Mouse (Mus musculus) midbrain, postnatal 0 days (tissue): ENCODE measurements around the gene Klhl6. TPM values are rescaled to one million over a fixed set of nuclear protein-coding genes. Genes with fewer than 3 reads are reported as not detected.

Source experiments
- ATAC-seq: fragments of 200-750 bp; cut with Nextera tagmentation; 2 replicates; pipeline ENCODE4 v1.8.0; 2017; ENCODE audit warnings: moderate number of reproducible peaks, mild to moderate bottlenecking, moderate TSS enrichment, moderate library complexity; ENCODE audit not compliant: low FRiP score
- DNase-seq: peaks from one replicate; pipeline ENCODE4 v3.0.0-alpha.2; 2015; ENCODE audit warnings: low spot score
- H3K27ac ChIP-seq: fragments of 300-500 bp; sonication (generic); 2 replicates; pipeline ENCODE4 v1.5.1; 2014; ENCODE audit warnings: low read depth, mild to moderate bottlenecking, low read length, mixed read lengths
- H3K27me3 ChIP-seq: fragments of 300-500 bp; sonication (generic); 2 replicates; pipeline ENCODE4 v1.6.1; 2014; ENCODE audit warnings: low read length, control low read depth, mixed read lengths; ENCODE audit not compliant: insufficient read depth
- H3K36me3 ChIP-seq: fragments of 300-500 bp; sonication (generic); 2 replicates; pipeline ENCODE4 v1.6.1; 2014; ENCODE audit warnings: low read length, control low read depth, mixed read lengths; ENCODE audit not compliant: insufficient read depth
- H3K4me1 ChIP-seq: fragments of 300-500 bp; sonication (generic); 2 replicates; pipeline ENCODE4 v1.6.1; 2014; ENCODE audit warnings: mild to moderate bottlenecking, control low read depth, antibody characterized with exemption, low read length, mixed read lengths; ENCODE audit not compliant: insufficient read depth
- H3K4me2 ChIP-seq: fragments of 300-500 bp; sonication (generic); 2 replicates; pipeline ENCODE4 v1.6.1; 2014; ENCODE audit warnings: low read depth, mild to moderate bottlenecking, low read length, mixed read lengths; ENCODE audit not compliant: poor library complexity, severe bottlenecking
- H3K4me3 ChIP-seq: fragments of 300-500 bp; sonication (generic); 2 replicates; pipeline ENCODE4 v1.5.1; 2014; ENCODE audit warnings: low read depth, mild to moderate bottlenecking, low read length, moderate library complexity
- H3K9ac ChIP-seq: fragments of 300-500 bp; sonication (generic); replicated peaks from 2 replicates; pipeline ENCODE4 v1.6.1; 2014; ENCODE audit warnings: mild to moderate bottlenecking, low read length, moderate library complexity, mixed read lengths; ENCODE audit not compliant: poor library complexity, severe bottlenecking
- H3K9me3 ChIP-seq: fragments of 300-500 bp; sonication (generic); 2 replicates; pipeline ENCODE4 v1.6.1; 2016; ENCODE audit warnings: low read length, control low read depth
- CTCF ChIP-seq: IDR thresholded peaks from 2 replicates; pipeline ENCODE4 v1.5.1; 2016; ENCODE audit warnings: antibody characterized with exemption, mild to moderate bottlenecking
- WGBS: fragments of 180-500 bp; shearing (Covaris S2); extraction: QIAGEN DNeasy Blood & Tissue Kit; methylation state at CpG from one replicate; pipeline ENCODE4 v1.1.7; 2014; 5-methylcytosine and 5-hydroxymethylcytosine counted together
- polyA plus RNA-seq: library from polyadenylated mRNA; unstranded; fragments of >200 nt; fragmentation: Nextera tagmentation; extraction: Ambion mirVana; gene quantifications from 2 replicates; pipeline ENCODE4 v1.2.1, GENCODE M21; 2015
- total RNA-seq: library from RNA; depleted of rRNA; stranded (reverse); fragments of >200 nt; gene quantifications from 2 replicates; pipeline ENCODE4 v1.2.3, GENCODE M21; 2014

Klhl6 gene
- total and polyA plus RNA-seq, 2 experiments from 2014 or later, result 2.6 TPM

DNA sequence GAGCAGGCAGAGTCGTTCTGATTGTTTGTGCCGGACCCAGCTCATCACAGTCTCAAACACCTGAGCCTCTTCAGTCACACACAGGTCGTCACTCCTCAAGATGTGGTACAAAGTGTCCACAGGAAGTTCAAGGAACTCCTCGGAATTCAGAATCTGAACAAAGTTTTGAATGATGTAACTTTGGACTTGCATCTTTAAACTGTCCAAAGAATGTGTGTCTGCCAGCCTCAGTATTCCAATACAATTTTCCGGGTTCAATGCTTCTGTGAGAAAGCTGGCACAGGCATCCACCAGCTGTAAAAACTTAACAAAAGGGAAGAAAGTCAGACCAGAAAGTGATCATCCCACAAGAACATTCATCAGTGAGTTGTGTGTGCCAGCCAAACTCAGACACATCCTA lies 25.8 kb downstream of the Klhl6 start:
- DNase-seq, result no peak
- H3K9me3 ChIP-seq, result no peaks in the 10 kb centered on the region
- H3K4me2 ChIP-seq, result no peak overlapping the region
- no peak for TF ChIP-seq CTCF
- ATAC-seq, result no peak
- H3K27ac ChIP-seq, result no peak overlapping the region
- H3K4me3 ChIP-seq, result no peak overlapping the region
- WGBS, result 84% methylated on average over 5 of the region's 5 CpGs
- H3K4me1 ChIP-seq, result no peaks in the 10 kb centered on the region
- no peaks in the 10 kb centered on the region for H3K36me3 ChIP-seq
- H3K27me3 ChIP-seq, result no peaks in the 10 kb centered on the region
- no peak overlapping the region for H3K9ac ChIP-seq

DNA sequence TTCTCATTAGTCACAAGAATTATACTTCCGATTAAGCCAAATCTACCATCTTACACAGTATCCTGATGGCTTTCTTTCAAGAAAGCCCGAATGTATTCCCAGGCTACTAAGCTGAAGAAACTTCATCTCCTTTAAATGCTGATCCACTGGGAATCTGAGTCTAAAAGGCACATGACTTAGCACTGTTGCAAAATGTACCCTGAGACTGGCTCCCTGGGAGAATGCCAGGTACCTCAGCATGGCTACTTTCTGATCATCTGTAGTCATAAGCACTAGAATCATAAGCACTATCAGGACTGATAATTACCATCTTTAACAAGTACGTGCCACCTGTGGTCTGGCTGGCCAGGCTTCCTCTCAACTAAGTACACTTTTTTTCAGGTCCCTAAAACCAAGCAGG lies 35.5 kb downstream of the Klhl6 start:
- DNase-seq (no peak), ATAC-seq (no peak)
- WGBS, result 88% methylated on average over 3 of the region's 3 CpGs
- H3K9ac ChIP-seq, result no peak overlapping the region
- H3K4me2 ChIP-seq, result no peak overlapping the region
- no peaks in the 10 kb centered on the region for H3K4me1 ChIP-seq
- no peak for TF ChIP-seq CTCF
- H3K36me3 ChIP-seq, result no peaks in the 10 kb centered on the region
- no peak overlapping the region for H3K27ac ChIP-seq
- no peak overlapping the region for H3K4me3 ChIP-seq
- H3K27me3 ChIP-seq, result no peaks in the 10 kb centered on the region
- no peaks in the 10 kb centered on the region for H3K9me3 ChIP-seq

DNA sequence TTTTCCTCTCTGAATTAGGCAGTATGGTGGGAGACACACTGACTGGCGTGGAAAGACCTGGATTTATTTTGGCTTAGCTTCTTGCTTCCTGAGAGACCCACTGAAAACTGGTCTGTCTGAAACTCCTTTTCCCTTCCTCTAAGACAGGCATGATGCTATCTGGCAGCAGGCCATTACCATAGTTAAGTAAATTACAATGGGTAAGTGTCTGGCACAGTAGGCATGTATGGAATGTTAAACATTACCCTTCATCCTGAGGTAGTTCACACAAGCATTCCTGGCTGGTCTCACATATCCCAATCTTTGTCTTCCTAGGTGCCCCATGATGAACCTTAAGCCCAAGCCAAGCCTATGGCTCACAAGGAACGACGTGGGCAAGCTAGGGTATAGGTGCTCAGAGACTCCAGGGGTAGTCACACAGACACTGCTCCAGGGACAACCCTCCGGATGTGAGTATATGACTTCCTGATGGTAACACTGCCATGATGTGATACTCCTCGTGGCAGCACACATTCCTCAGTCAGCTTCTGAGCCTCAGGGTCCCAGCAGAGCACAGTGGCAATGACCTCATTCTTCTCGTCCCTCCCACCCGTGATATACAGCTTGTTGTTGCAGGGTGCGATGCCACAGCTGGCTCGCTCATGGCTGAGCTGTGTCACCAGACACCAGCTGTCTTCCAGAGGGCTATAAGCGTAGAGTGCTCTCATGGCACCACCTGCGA lies 36.1 kb downstream of the Klhl6 start:
- H3K4me1 ChIP-seq, result no peaks in the 10 kb centered on the region
- H3K9ac ChIP-seq, result no peak overlapping the region
- TF ChIP-seq CTCF, result no peak
- no peaks in the 10 kb centered on the region for H3K36me3 ChIP-seq
- WGBS, result 81% methylated on average over 11 of the region's 11 CpGs
- ATAC-seq, result no peak
- H3K27ac ChIP-seq, result no peak overlapping the region
- H3K27me3 ChIP-seq, result no peaks in the 10 kb centered on the region
- H3K9me3 ChIP-seq, result no peaks in the 10 kb centered on the region
- no peak overlapping the region for H3K4me2 ChIP-seq
- no peak overlapping the region for H3K4me3 ChIP-seq
- no peak for DNase-seq

DNA sequence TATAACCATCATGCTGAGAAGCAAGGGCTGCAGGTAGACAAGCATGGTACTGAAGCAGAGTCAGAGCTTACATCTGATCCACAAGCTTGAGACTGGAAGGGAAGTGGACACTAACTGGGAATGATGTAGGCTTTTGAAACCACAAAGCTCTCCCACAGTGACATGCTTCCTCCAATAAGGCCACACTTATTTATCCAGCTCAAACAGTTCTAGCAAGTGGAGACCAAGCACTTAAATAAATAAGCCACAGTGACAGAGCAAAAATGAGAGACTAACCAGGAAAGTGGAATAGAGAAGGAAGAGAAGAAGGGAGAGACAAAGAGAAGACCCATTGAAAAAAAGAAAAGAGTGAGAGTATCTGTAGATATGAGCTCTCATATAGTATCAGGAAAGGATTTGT lies 62.0 kb downstream of the Klhl6 start:
- Histone ChIP-seq H3K9ac (no peak overlapping the region), H3K27ac (no peak overlapping the region), H3K4me3 (no peak overlapping the region), H3K4me1 (no peaks in the 10 kb centered on the region), H3K9me3 (no peaks in the 10 kb centered on the region), H3K36me3 (no peaks in the 10 kb centered on the region), H3K27me3 (no peaks in the 10 kb centered on the region), H3K4me2 (no peak overlapping the region)
- TF ChIP-seq CTCF, result no peak
- ATAC-seq, result no peak
- DNase-seq, result no peak

DNA sequence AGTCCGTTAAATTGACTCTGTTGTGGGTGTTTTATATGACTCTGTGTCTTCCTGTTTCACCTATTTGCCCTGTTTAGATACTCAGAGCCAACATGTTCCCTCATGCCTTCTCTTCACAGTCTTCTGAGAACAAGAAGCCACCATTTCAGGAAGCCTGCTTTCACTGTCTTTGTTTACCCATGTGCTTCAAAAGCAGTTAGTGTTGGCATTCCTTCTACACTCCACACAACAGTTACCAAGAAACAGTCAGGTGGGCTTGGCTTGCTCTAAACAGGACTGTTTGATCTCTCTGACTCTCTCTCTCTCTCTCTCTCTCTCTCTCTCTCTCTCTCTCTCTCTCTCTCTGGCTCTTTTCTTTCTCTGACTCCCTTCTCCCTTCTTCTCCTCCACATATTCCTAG lies 64.6 kb downstream of the Klhl6 start:
- 84% methylated on average over 1 of the region's 1 CpGs for WGBS
- Histone ChIP-seq H3K9me3 (no peaks in the 10 kb centered on the region), H3K4me3 (no peak overlapping the region), H3K9ac (no peak overlapping the region), H3K36me3 (no peaks in the 10 kb centered on the region), H3K4me1 (no peaks in the 10 kb centered on the region), H3K27me3 (no peaks in the 10 kb centered on the region), H3K27ac (no peak overlapping the region), H3K4me2 (no peak overlapping the region)
- TF ChIP-seq CTCF, result no peak
- DNase-seq (no peak), ATAC-seq (no peak)

DNA sequence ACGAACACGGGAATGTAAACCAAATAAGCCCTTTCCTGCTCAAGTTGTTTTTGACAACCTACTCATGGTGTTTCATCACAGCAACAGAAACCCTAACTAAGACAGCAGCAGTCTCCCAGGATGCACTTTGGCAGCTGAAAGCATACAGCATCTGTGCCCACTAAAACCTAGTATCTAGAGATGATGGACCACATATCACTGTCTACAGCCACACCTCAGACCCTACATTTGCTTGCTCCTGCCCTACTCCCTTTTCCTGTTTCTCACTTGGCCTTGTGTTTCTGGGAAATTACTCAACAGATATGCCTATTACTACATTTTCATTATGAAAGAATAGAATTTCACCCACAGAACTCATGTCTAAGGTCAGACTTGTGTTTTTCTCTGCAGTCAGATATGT lies 70.3 kb downstream of the Klhl6 start:
- H3K9me3 ChIP-seq, result no peaks in the 10 kb centered on the region
- no peak overlapping the region for H3K27ac ChIP-seq
- H3K27me3 ChIP-seq, result no peaks in the 10 kb centered on the region
- H3K4me1 ChIP-seq, result no peaks in the 10 kb centered on the region
- 79% methylated on average over 2 of the region's 2 CpGs for WGBS
- no peak overlapping the region for H3K4me2 ChIP-seq
- no peak for DNase-seq
- H3K4me3 ChIP-seq, result no peak overlapping the region
- no peak for TF ChIP-seq CTCF
- H3K9ac ChIP-seq, result no peak overlapping the region
- H3K36me3 ChIP-seq, result no peaks in the 10 kb centered on the region
- ATAC-seq, result no peak
